ENCODE assay signal across 9 mouse cellular contexts in the genomic region with DNA sequence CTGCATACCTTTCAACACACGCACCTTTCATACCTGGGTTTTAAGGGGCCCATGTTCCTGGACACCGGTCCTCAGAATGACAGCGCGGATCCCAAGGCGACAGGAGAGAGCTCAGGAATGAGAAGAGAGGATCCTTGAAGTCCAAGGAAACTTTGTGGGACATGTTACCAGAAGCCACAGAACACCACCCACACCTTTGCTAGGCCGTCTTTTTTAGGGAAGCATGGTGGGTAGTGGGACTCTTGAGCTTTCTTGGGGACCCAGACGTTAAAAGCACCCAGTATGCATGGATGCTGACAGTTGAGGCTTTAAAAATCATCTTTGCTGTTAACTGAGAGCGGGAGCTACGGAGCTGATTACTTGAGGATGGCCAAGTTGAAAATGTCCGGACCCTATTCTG. TPM values are rescaled to one million over a fixed set of nuclear protein-coding genes. Genes with fewer than 3 reads are reported as not detected.
A peak's percentile ranks its signal among the peaks of the same experiment; 100 is the strongest.
DNase-seq lines count a peak whose midpoint lies in the region; ATAC-seq and TF ChIP-seq lines count a peak whose summit lies in the region.
"Had no signal": no experiment of that assay in that cellular context is flagged by ENCODE, and none has a peak within 500 bp of the region (broad histone marks: within the 10 kb centered on the region; RNA-seq: fewer than 3 reads in every experiment).

No protein-coding gene starts in this region.

- H3K4me1 ChIP-seq in heart, embryonic 10.5 days = peaks cover 53% of the 10 kb centered on the region
- no peaks in the 10 kb centered on the region for H3K4me1 ChIP-seq in heart, adult 2 months (ENCODE audit: control insufficient read depth, insufficient read depth, low read length)
- peaks cover 72% of the 10 kb centered on the region for H3K4me1 ChIP-seq in E14TG2a.4 (replicated peaks; ENCODE audit: low read depth, low read length)
- peaks cover 14% of the 10 kb centered on the region for H3K4me1 ChIP-seq in hindbrain, embryonic 11.5 days (replicated peaks; ENCODE audit: control insufficient read depth, insufficient read depth, low read length)
- peaks cover 53% of the 10 kb centered on the region for H3K4me1 ChIP-seq in midbrain, embryonic 10.5 days

- peak overlapping the region; percentile 64 for H3K4me3 ChIP-seq in heart, embryonic 10.5 days
- no peak overlapping the region; the same call in 1 of the 2 replicates for H3K4me3 ChIP-seq in heart, adult 2 months
- peak overlapping the region; percentile 88 for H3K4me3 ChIP-seq in E14TG2a.4 (replicated peaks; ENCODE audit: low read length)
- peak overlapping the region; percentile 37; the same call in 1 of the 2 replicates for H3K4me3 ChIP-seq in hindbrain, embryonic 11.5 days (ENCODE audit: low read depth, low read length)
- peak overlapping the region; percentile 59; the same call in 1 of the 2 replicates for H3K4me3 ChIP-seq in midbrain, embryonic 10.5 days

- H3K27ac ChIP-seq in heart, embryonic 10.5 days = peak overlapping the region; percentile 85
- no peak overlapping the region for H3K27ac ChIP-seq in heart, adult 2 months
- no peak overlapping the region for H3K27ac ChIP-seq in hindbrain, embryonic 11.5 days (ENCODE audit: low read depth, low read length)
- peak overlapping the region; percentile 42; the same call in 1 of the 2 replicates for H3K27ac ChIP-seq in midbrain, embryonic 10.5 days (replicated peaks)

- H3K36me3 ChIP-seq in heart, embryonic 10.5 days = no peaks in the 10 kb centered on the region
- H3K36me3 ChIP-seq in heart, adult 2 months (ENCODE audit: control insufficient read depth, insufficient read depth, low read length) = no peaks in the 10 kb centered on the region
- H3K36me3 ChIP-seq in E14TG2a.4 (ENCODE audit: insufficient read depth, low read length) = peaks cover 12% of the 10 kb centered on the region
- no peaks in the 10 kb centered on the region for H3K36me3 ChIP-seq in hindbrain, embryonic 11.5 days (ENCODE audit: control insufficient read depth, insufficient read depth, low read length)
- H3K36me3 ChIP-seq in midbrain, embryonic 10.5 days = no peaks in the 10 kb centered on the region

- DNase-seq in heart, embryonic 10.5 days (ENCODE audit: low spot score) = no peak
- DNase-seq in heart, adult 2 months = no peak
- peak; percentile 14 for DNase-seq in hindbrain, embryonic 11.5 days (ENCODE audit: low spot score)
- no peak for DNase-seq in midbrain, embryonic 10.5 days (ENCODE audit: low spot score)
- no peak for DNase-seq in gastrocnemius, adult 8-10 months (ENCODE audit: low spot score in 2 of 2)
- DNase-seq in embryo, embryonic 11 days = no peak
- no peak for DNase-seq in frontal cortex, postnatal 10 days (ENCODE audit: low spot score in 2 of 2)

- WGBS in heart, embryonic 10.5 days = 39% methylated on average over 10 of the region's 10 CpGs
- WGBS in heart, adult 2 months = 58% methylated on average over 10 of the region's 10 CpGs
- WGBS in hindbrain, embryonic 11.5 days = 49% methylated on average over 10 of the region's 10 CpGs
- 49% methylated on average over 10 of the region's 10 CpGs for WGBS in midbrain, embryonic 10.5 days

- no peaks in the 10 kb centered on the region for H3K9me3 ChIP-seq in heart, embryonic 10.5 days
- H3K9me3 ChIP-seq in E14TG2a.4 (ENCODE audit: low read length) = no peaks in the 10 kb centered on the region
- H3K9me3 ChIP-seq in hindbrain, embryonic 11.5 days (ENCODE audit: control insufficient read depth, low read length) = no peaks in the 10 kb centered on the region
- no peaks in the 10 kb centered on the region for H3K9me3 ChIP-seq in midbrain, embryonic 10.5 days (replicated peaks)

- no peak for TF ChIP-seq CTCF in heart, adult 2 months (IDR thresholded peaks at IDR 0.05)
- no peak for TF ChIP-seq CTCF in E14TG2a.4 (conservative IDR thresholded peaks at IDR 0.05; ENCODE audit: low read length)

- no peak for ATAC-seq in hindbrain, embryonic 11.5 days (ENCODE audit: low FRiP score)

- intact Hi-C loops in heart, adult 2 months (cut with DNase I) = no loop called here

- TF ChIP-seq POLR2A in heart, adult 2 months (IDR thresholded peaks at IDR 0.05; ENCODE audit: insufficient read depth, low read depth, low read length) = no peak

- 0 out of 2 replicates have a peak overlapping the region, but pooled peaks have one; percentile 77 for H3K4me2 ChIP-seq in hindbrain, embryonic 11.5 days (replicated peaks; ENCODE audit: low read depth, low read length)

- H3K27me3 ChIP-seq in heart, embryonic 10.5 days (ENCODE audit: insufficient read depth, poor library complexity, severe bottlenecking) = peaks cover 66% of the 10 kb centered on the region
- peaks cover 5% of the 10 kb centered on the region for H3K27me3 ChIP-seq in heart, adult 2 months (ENCODE audit: control insufficient read depth, insufficient read depth, low read length)
- 0 out of 2 replicates have a peak, but pooled peaks cover 2% of the 10 kb centered on the region for H3K27me3 ChIP-seq in E14TG2a.4 (ENCODE audit: insufficient read depth, low read length)
- peaks cover 60% of the 10 kb centered on the region for H3K27me3 ChIP-seq in hindbrain, embryonic 11.5 days (ENCODE audit: control insufficient read depth, insufficient read depth, low read length)
- H3K27me3 ChIP-seq in midbrain, embryonic 10.5 days (ENCODE audit: low read depth, poor library complexity, severe bottlenecking) = peaks cover 75% of the 10 kb centered on the region

- no peaks in the 10 kb centered on the region for H3K79me2 ChIP-seq in heart, adult 2 months (replicated peaks; ENCODE audit: control insufficient read depth, insufficient read depth, low read length)

- TF ChIP-seq EP300 in heart, adult 2 months (IDR thresholded peaks at IDR 0.05; ENCODE audit: insufficient read depth, low read depth, low read length) = no peak

- no peak overlapping the region for H3K9ac ChIP-seq in heart, adult 2 months (ENCODE audit: low read depth, low read length)
- no peak overlapping the region for H3K9ac ChIP-seq in hindbrain, embryonic 11.5 days (ENCODE audit: low read depth, low read length)

RNA-seq across cellular contexts. Expression of a gene that starts 1.1 kb away (rescaled TPM):
- polyA plus RNA-seq in heart, embryonic 10.5 days (2016; fragmentation: Nextera tagmentation; extraction: Ambion mirVana) = 15.0 and 16.5 TPM in 2 replicates
- total RNA-seq in heart, adult 2 months (2021) = 1 to 10 TPM; 1.6 TPM
- polyA plus RNA-seq in heart, adult 2 months (2012; rRNA removed) = 2.1 TPM in 2 replicates
- polyA plus RNA-seq in hindbrain, embryonic 11.5 days (2014; fragmentation: Nextera tagmentation; extraction: Ambion mirVana) = 7.7 and 10.5 TPM in 2 replicates
- 2.5 and 9.3 TPM in 2 replicates for polyA plus RNA-seq in midbrain, embryonic 10.5 days (2016; fragmentation: Nextera tagmentation; extraction: Ambion mirVana)
- total RNA-seq in gastrocnemius, adult 8-10 months (2022) = not detected
- total RNA-seq: hematopoietic stem cell, adult 5-6 weeks had no signal

RNA-seq across cellular contexts. Expression of a gene that starts 16.2 kb away (rescaled TPM):
- 911 and 1,292 TPM in 2 replicates for polyA plus RNA-seq in heart, embryonic 10.5 days (2016; fragmentation: Nextera tagmentation; extraction: Ambion mirVana)
- total RNA-seq in heart, adult 2 months (2021) = 1,000 to 10,000 TPM; 2,350 to 2,717 TPM
- 1,522 and 1,780 TPM in 2 replicates for polyA plus RNA-seq in heart, adult 2 months (2012; rRNA removed)
- polyA plus RNA-seq in hindbrain, embryonic 11.5 days (2014; fragmentation: Nextera tagmentation; extraction: Ambion mirVana) = 702 and 724 TPM in 2 replicates
- polyA plus RNA-seq in midbrain, embryonic 10.5 days (2016; fragmentation: Nextera tagmentation; extraction: Ambion mirVana) = 705 and 737 TPM in 2 replicates
- total RNA-seq in gastrocnemius, adult 8-10 months (2022) = 1,000 to 10,000 TPM; 1,141 to 1,247 (median 1,173) TPM

RNA-seq across cellular contexts. Expression of a gene that starts 32.4 kb away (rescaled TPM):
- 14.2 and 14.9 TPM in 2 replicates for polyA plus RNA-seq in heart, embryonic 10.5 days (2016; fragmentation: Nextera tagmentation; extraction: Ambion mirVana)
- 1 to 10 TPM; 8.1 to 8.3 TPM for total RNA-seq in heart, adult 2 months (2021)
- polyA plus RNA-seq in heart, adult 2 months (2012; rRNA removed) = 3.1 and 4.7 TPM in 2 replicates
- 14.9 and 17.7 TPM in 2 replicates for polyA plus RNA-seq in hindbrain, embryonic 11.5 days (2014; fragmentation: Nextera tagmentation; extraction: Ambion mirVana)
- polyA plus RNA-seq in midbrain, embryonic 10.5 days (2016; fragmentation: Nextera tagmentation; extraction: Ambion mirVana) = 16.8 and 19.4 TPM in 2 replicates
- 1 to 10 TPM; 4.3 to 6.5 (median 5.5) TPM for total RNA-seq in gastrocnemius, adult 8-10 months (2022)

RNA-seq across cellular contexts. Expression of a gene that starts 37.0 kb away (rescaled TPM):
- polyA plus RNA-seq in heart, embryonic 10.5 days (2016; fragmentation: Nextera tagmentation; extraction: Ambion mirVana) = 11.3 and 11.4 TPM in 2 replicates
- 1 to 10 TPM; 3.9 to 4.9 TPM for total RNA-seq in heart, adult 2 months (2021)
- 15.9 and 21.4 TPM in 2 replicates for polyA plus RNA-seq in heart, adult 2 months (2012; rRNA removed)
- polyA plus RNA-seq in hindbrain, embryonic 11.5 days (2014; fragmentation: Nextera tagmentation; extraction: Ambion mirVana) = 17.7 and 18.3 TPM in 2 replicates
- 17.3 and 26.3 TPM in 2 replicates for polyA plus RNA-seq in midbrain, embryonic 10.5 days (2016; fragmentation: Nextera tagmentation; extraction: Ambion mirVana)
- 1 to 10 TPM in 1 of 4 experiments, under 1 TPM in 3; 0.34 to 1.3 (median 0.76) TPM for total RNA-seq in gastrocnemius, adult 8-10 months (2022)

RNA-seq across cellular contexts. Expression of a gene that starts 47.7 kb away (rescaled TPM):
- 80.6 and 102 TPM in 2 replicates for polyA plus RNA-seq in heart, embryonic 10.5 days (2016; fragmentation: Nextera tagmentation; extraction: Ambion mirVana)
- 100 to 1,000 TPM; 119 to 132 TPM for total RNA-seq in heart, adult 2 months (2021)
- polyA plus RNA-seq in heart, adult 2 months (2012; rRNA removed) = 146 and 266 TPM in 2 replicates
- 50.0 and 52.7 TPM in 2 replicates for polyA plus RNA-seq in hindbrain, embryonic 11.5 days (2014; fragmentation: Nextera tagmentation; extraction: Ambion mirVana)
- 64.7 and 74.4 TPM in 2 replicates for polyA plus RNA-seq in midbrain, embryonic 10.5 days (2016; fragmentation: Nextera tagmentation; extraction: Ambion mirVana)
- 10 to 100 TPM; 71.2 to 89.3 (median 74.4) TPM for total RNA-seq in gastrocnemius, adult 8-10 months (2022)

Comparison
In these comparisons a context has a peak if more than half of its experiments do, and no peak if none do; other contexts are left out.
1. H3K27ac ChIP-seq: peak in heart, embryonic 10.5 days (single experiment) and midbrain, embryonic 10.5 days (single experiment); none in heart, adult 2 months (single experiment) and hindbrain, embryonic 11.5 days (single experiment).